Mouse (Mus musculus) left cerebral cortex, postnatal 4 days (tissue): ENCODE measurements around the gene Tmem235. TPM values are rescaled to one million over a fixed set of nuclear protein-coding genes. Genes with fewer than 3 reads are reported as not detected.

Experiments used
- DNase-seq: peaks from one replicate; pipeline ENCODE4 v3.0.0-alpha.2; 2022
- intact Hi-C: fragments of 180-260 bp; cut with DNase I; formaldehyde crosslinking; loops from one replicate; pipeline ENCODE4 v1.15.1; 2025
- total RNA-seq, 2 experiments: library from RNA; stranded (reverse); gene quantifications; 2 replicates each; pipeline ENCODE4 v1.2.3; 2021

Tmem235 gene
- total RNA-seq, 2 experiments from 2014 or later = not detected

GRCm38 (mm10) chr11:117857462-117857861, 3.1 kb upstream of the Tmem235 start:
- intact Hi-C loops = no loop called here
- DNase-seq = no peak

- no peak for DNase-seq
- intact Hi-C loops = no loop called here
These were observed 2.2 kb upstream of the Tmem235 start for GRCm38 (mm10) chr11:117858392-117858791.

DNA sequence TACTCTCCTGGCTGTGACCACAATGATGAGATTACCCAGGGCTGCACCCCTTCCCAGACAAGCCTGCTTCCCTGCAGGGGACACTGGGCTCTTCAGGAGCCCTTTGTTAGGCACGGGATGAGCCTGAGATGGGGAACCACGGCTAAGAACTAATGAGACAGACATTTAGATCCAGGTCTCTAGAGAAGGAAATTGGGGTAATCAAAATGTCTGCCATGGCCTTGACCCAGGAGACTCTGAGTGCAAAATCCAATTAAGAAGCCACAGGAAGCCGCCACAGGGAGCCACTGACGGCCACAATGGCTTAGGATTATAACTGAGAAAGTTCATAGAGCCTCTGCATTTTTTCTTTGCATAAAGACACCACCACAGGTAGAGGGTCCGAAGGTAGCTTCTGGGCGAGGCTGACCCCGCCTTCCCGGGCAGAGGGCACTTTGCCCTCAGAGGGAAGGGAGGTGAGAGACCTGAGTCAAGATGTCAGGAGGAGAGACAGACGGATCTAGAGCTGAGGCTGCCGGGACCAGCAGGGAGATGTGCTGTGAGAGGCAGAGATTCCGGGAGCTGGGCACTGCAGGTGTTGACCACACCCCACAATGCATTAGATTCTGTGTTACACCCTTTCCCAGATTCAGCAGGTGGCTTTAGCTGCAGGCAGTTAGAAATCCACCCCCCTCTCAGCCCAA, 2.8 kb downstream of the Tmem235 start:
- intact Hi-C loops = no loop called here

GRCm38 (mm10) chr11:117864805-117865204, 4.3 kb downstream of the Tmem235 start:
- intact Hi-C loops = no loop called here
- DNase-seq = no peak

More for the DNA sequence above, 2.8 kb downstream of the Tmem235 start:
- no peak for DNase-seq

DNA sequence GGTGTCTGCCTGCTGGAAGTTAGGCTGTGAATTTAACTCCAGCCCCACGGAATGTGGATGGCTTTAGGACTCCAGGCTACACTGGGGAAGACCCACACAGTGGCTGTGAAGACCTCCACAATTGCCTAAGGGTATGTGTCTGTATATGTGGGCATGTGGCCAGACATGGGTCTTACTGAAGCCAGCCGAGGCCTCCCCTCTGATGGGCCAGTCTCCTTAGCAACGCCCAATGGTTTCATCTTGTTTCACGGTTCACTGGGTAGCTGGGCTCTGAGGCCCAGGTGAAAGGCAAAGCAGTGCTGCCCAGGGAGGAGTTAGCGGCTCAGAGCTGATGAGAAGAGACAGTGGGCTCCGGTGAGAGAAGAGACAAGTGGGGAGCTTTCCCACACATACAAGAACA, 5.4 kb downstream of the Tmem235 start:
- intact Hi-C loops = no loop called here
- DNase-seq = no peak

- intact Hi-C loops = loop anchor here (5.0 to 10.0 kb wide), 3 partner anchors 124 to 354 kb away; no protein-coding TSS in a partner anchor
- DNase-seq = peak; percentile 76
These were observed 10.3 kb downstream of the Tmem235 start for GRCm38 (mm10) chr11:117870688-117871365.

- DNase-seq = no peak
- intact Hi-C loops = loop anchor here (5.0 to 10.0 kb wide), 3 partner anchors 123 to 353 kb away; no protein-coding TSS in a partner anchor
These were observed 10.8 kb downstream of the Tmem235 start for GRCm38 (mm10) chr11:117871376-117871775.

- no peak for DNase-seq
- intact Hi-C loops = loop anchor here (5.0 to 10.0 kb wide), 3 partner anchors 123 to 353 kb away; no protein-coding TSS in a partner anchor
These were observed 11.5 kb downstream of the Tmem235 start for GRCm38 (mm10) chr11:117871911-117872584.

DNA sequence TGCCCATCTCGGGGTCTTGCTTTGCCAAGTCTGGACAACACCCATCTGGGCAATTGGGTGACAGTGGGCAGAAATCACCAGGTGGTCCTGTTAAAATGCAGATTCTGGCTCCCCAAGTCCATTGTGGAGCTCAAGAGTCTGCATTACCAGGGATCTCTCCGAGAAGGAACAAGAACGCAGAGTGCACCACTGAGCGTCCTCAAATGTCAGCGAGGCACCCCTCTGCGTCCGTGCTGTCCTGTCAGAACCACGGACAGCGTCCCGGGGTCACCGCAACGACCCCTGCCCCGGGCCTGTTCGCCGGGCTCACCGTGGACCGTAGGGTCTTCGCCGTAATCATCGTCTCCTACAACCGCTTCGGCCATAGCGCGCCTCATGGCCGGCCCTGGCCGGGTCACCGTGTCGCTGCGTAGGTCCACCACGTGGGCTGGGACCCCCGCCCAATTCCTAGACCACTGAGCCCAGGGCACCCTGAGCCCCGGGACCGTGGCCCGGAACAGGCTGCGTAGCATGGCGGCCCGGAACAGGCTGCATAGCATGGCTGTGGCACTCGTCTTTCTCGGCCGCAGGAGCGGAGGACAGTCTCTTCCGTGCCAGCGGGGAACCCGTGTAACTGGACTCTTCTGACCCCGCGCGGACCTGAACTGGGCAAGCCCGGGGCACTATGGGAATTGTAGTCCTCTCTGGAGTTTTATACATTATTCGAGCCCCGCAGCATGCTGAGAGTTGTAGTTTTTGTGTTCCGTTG, 12.5 kb downstream of the Tmem235 start, which contains the start of gene Tha1:
TSS of gene Tha1 (minus strand) at position 621 of the 748 bp plus-strand sequence.
- intact Hi-C loops = loop anchor here (5.0 to 10.0 kb wide), 3 partner anchors 122 to 352 kb away; no protein-coding TSS in a partner anchor

GRCm38 (mm10) chr11:117874419-117874818, 13.9 kb downstream of the Tmem235 start:
- no peak for DNase-seq
- intact Hi-C loops = loop anchor here (5.0 to 10.0 kb wide), 3 partner anchors 120 to 350 kb away; no protein-coding TSS in a partner anchor

More for the DNA sequence above, 12.5 kb downstream of the Tmem235 start, which contains the start of gene Tha1:
- peak; percentile 82 for DNase-seq

GRCm38 (mm10) chr11:117875681-117876080, 15.1 kb downstream of the Tmem235 start:
- no peak for DNase-seq
- intact Hi-C loops = loop anchor here (10.0 kb wide), 2 partner anchors 119 to 349 kb away; no protein-coding TSS in a partner anchor

- peak; percentile 90 for DNase-seq
- intact Hi-C loops = loop anchor here (10.0 kb wide), 2 partner anchors 117 to 347 kb away; no protein-coding TSS in a partner anchor
These were observed 17.6 kb downstream of the Tmem235 start for GRCm38 (mm10) chr11:117877917-117878745.

GRCm38 (mm10) chr11:117878892-117879291, 18.3 kb downstream of the Tmem235 start:
- intact Hi-C loops = loop anchor here (10.0 kb wide), 2 partner anchors 116 to 346 kb away; no protein-coding TSS in a partner anchor
- peak; percentile 62 for DNase-seq

- no peak for DNase-seq
- intact Hi-C loops = loop anchor here (10.0 kb wide), 2 partner anchors 115 to 345 kb away; no protein-coding TSS in a partner anchor
These were observed 19.1 kb downstream of the Tmem235 start for GRCm38 (mm10) chr11:117879676-117880075.

GRCm38 (mm10) chr11:117880336-117880976, 19.9 kb downstream of the Tmem235 start:
- intact Hi-C loops = no loop called here
- peak; percentile 53 for DNase-seq

DNA sequence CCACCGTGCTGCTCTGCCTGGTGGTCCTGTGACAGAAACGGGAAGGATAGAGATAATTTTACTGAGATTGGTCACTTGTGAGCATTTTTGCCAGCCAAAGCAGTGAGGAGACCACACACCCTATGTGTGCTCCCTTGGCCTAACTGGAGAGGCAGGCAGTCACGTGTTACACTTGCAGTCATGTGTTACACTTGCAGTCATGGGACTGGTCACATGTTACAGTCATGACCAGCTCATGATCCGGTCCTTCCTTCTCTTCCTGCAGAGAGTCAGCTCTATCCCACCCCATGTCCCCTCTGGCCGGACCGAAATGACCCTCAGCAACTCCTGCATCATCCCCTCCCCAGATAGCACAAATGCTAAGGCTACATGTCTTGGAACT, 20.4 kb downstream of the Tmem235 start:
- intact Hi-C loops = no loop called here
- no peak for DNase-seq

- intact Hi-C loops = no loop called here
- DNase-seq = no peak
These were observed 21.2 kb downstream of the Tmem235 start for GRCm38 (mm10) chr11:117881787-117882186.

GRCm38 (mm10) chr11:117882208-117882607, 21.7 kb downstream of the Tmem235 start:
- intact Hi-C loops = no loop called here
- peak; percentile 48 for DNase-seq

DNA sequence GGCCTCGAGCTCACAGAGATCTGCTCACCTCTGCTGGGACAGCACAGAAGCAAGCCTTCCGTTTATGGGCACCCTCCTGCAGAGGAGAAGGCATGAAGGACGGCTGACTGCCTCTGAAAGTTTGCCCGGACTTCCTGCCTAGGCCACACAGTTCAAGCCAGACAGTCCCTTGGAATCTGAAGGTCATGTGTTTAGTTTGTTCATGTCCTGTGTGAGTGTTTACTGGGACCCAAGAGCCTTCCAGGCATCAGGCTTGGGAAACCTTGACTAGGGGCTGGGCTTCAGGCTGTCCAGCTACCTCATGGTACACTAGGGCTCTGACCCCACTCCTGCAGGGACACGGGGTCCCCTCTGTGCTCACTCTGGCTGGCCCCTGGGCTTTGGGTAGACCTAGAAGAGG, 25.4 kb downstream of the Tmem235 start:
- intact Hi-C loops = no loop called here
- no peak for DNase-seq
